Mouse (Mus musculus): Measurements from ENCODE around the gene Lctl. TPM values are rescaled to one million over a fixed set of nuclear protein-coding genes. Genes with fewer than 3 reads are reported as not detected.
"Not testable (repeated sequence)": the region's sequence is repeated elsewhere in the genome, so short reads cannot be mapped to it uniquely, and the experiment has no call there.

Gene Lctl
- total RNA-seq, 2 experiments from 2014 or later, result not detected

GRCm38 (mm10) chr9:64087461-64088235, 29.3 kb upstream of the Lctl start:
- peak; percentile 99 for TF ChIP-seq CTCF (conservative IDR thresholded peaks at IDR 0.05)
- H3K4me3 ChIP-seq, result no peak overlapping the region
- no peak overlapping the region for H3K27ac ChIP-seq
- peak; percentile 71 to 82 for DNase-seq (ENCODE audit: low spot score in 2 of 2)

- Histone ChIP-seq H3K27ac (no peak overlapping the region), H3K4me3 (no peak overlapping the region)
- TF ChIP-seq CTCF (conservative IDR thresholded peaks at IDR 0.05), result no peak
- DNase-seq (ENCODE audit: low spot score in 2 of 2), result no peak
Observed at GRCm38 (mm10) chr9:64088346-64088745, 28.6 kb upstream of the Lctl start.

GRCm38 (mm10) chr9:64089004-64089403, 27.9 kb upstream of the Lctl start:
- no peak overlapping the region for H3K4me3 ChIP-seq
- H3K27ac ChIP-seq, result 0 out of 2 replicates have a peak overlapping the region, but pooled peaks have one; percentile 23

GRCm38 (mm10) chr9:64094083-64094482, 22.9 kb upstream of the Lctl start:
- no peak for DNase-seq (ENCODE audit: low spot score in 2 of 2)
- TF ChIP-seq CTCF (conservative IDR thresholded peaks at IDR 0.05), result no peak
- H3K27ac ChIP-seq, result no peak overlapping the region

More at GRCm38 (mm10) chr9:64089004-64089403, 27.9 kb upstream of the Lctl start:
- TF ChIP-seq CTCF (conservative IDR thresholded peaks at IDR 0.05), result no peak
- DNase-seq (ENCODE audit: low spot score in 2 of 2), result peak; percentile 10 to 15

GRCm38 (mm10) chr9:64098282-64098681, 18.7 kb upstream of the Lctl start:
- H3K27ac ChIP-seq, result no peak overlapping the region
- peak; percentile 58 for TF ChIP-seq CTCF (conservative IDR thresholded peaks at IDR 0.05)
- no peak for DNase-seq (ENCODE audit: low spot score in 2 of 2)
- no peak overlapping the region for H3K4me3 ChIP-seq

More at GRCm38 (mm10) chr9:64094083-64094482, 22.9 kb upstream of the Lctl start:
- H3K4me3 ChIP-seq, result no peak overlapping the region

GRCm38 (mm10) chr9:64100442-64100841, 16.5 kb upstream of the Lctl start:
- TF ChIP-seq CTCF (conservative IDR thresholded peaks at IDR 0.05), result peak; percentile 93
- H3K4me3 ChIP-seq, result no peak overlapping the region
- DNase-seq (ENCODE audit: low spot score in 2 of 2), result peak; percentile 41 to 54
- no peak overlapping the region for H3K27ac ChIP-seq

- no peak overlapping the region for H3K4me3 ChIP-seq
- no peak overlapping the region for H3K27ac ChIP-seq
- DNase-seq (ENCODE audit: low spot score in 2 of 2), result no peak
- no peak for TF ChIP-seq CTCF (conservative IDR thresholded peaks at IDR 0.05)
Observed at GRCm38 (mm10) chr9:64105301-64105700, 11.6 kb upstream of the Lctl start.

- Histone ChIP-seq H3K4me3 (no peak overlapping the region), H3K27ac (no peak overlapping the region)
- no peak for TF ChIP-seq CTCF (conservative IDR thresholded peaks at IDR 0.05)
- no peak for DNase-seq (ENCODE audit: low spot score in 2 of 2)
Observed at GRCm38 (mm10) chr9:64110502-64110901, 6.4 kb upstream of the Lctl start.

- DNase-seq (ENCODE audit: low spot score in 2 of 2), result no peak
Observed at GRCm38 (mm10) chr9:64114646-64115045, 2.3 kb upstream of the Lctl start.

GRCm38 (mm10) chr9:64115756-64116155, 1.2 kb upstream of the Lctl start:
- Histone ChIP-seq H3K4me3 (no peak overlapping the region), H3K27ac (no peak overlapping the region)
- TF ChIP-seq CTCF (conservative IDR thresholded peaks at IDR 0.05), result no peak
- no peak for DNase-seq (ENCODE audit: low spot score in 2 of 2)

More at GRCm38 (mm10) chr9:64114646-64115045, 2.3 kb upstream of the Lctl start:
- Histone ChIP-seq H3K4me3 (no peak overlapping the region), H3K27ac (no peak overlapping the region)
- no peak for TF ChIP-seq CTCF (conservative IDR thresholded peaks at IDR 0.05)

GRCm38 (mm10) chr9:64119898-64120297, 3.0 kb downstream of the Lctl start:
- DNase-seq (ENCODE audit: low spot score in 2 of 2), result peak; percentile 10 to 65
- peak; percentile 85 for TF ChIP-seq CTCF (conservative IDR thresholded peaks at IDR 0.05)
- H3K27ac ChIP-seq, result no peak overlapping the region
- H3K4me3 ChIP-seq, result no peak overlapping the region

GRCm38 (mm10) chr9:64120584-64121277, 3.8 kb downstream of the Lctl start:
- no peak for DNase-seq (ENCODE audit: low spot score in 2 of 2)
- no peak overlapping the region for H3K27ac ChIP-seq
- TF ChIP-seq CTCF (conservative IDR thresholded peaks at IDR 0.05), result no peak
- H3K4me3 ChIP-seq, result no peak overlapping the region

- Histone ChIP-seq H3K4me3 (no peak overlapping the region), H3K27ac (no peak overlapping the region)
- no peak for DNase-seq (ENCODE audit: low spot score in 2 of 2)
- no peak for TF ChIP-seq CTCF (conservative IDR thresholded peaks at IDR 0.05)
Observed at GRCm38 (mm10) chr9:64122601-64123000, 5.7 kb downstream of the Lctl start.

- not testable (repeated sequence) for H3K27ac ChIP-seq; H3K4me3 ChIP-seq; DNase-seq (ENCODE audit: low spot score in 2 of 2)
Observed at GRCm38 (mm10) chr9:64124846-64125245, 7.9 kb downstream of the Lctl start.
